Mouse (Mus musculus) embryonic facial prominence, embryonic 11.5 days (tissue): ENCODE measurements at regions not wholly inside any gene's neighbourhood (a gene's known extent, or its start where the extent isn't known, plus 50 kb on each side); places are given as distances from the start of the nearest gene placed in this dataset.

Experiments used
- ATAC-seq: fragments of 200-750 bp; cut with Nextera tagmentation; replicated peaks from 2 replicates; pipeline ENCODE4 v1.8.0; 2017; ENCODE audit warnings: low read depth; ENCODE audit not compliant: insufficient number of reproducible peaks, low FRiP score, low TSS enrichment
- DNase-seq: peaks from one replicate; pipeline ENCODE4 v3.0.0-alpha.2; 2015; ENCODE audit warnings: low spot score
- H3K27ac ChIP-seq: fragments of 300-500 bp; sonication (generic); replicated peaks from 2 replicates; pipeline ENCODE4 v1.5.1; 2014; ENCODE audit warnings: mild to moderate bottlenecking, low read depth, low read length, control low read depth
- H3K27me3 ChIP-seq: fragments of 300-500 bp; sonication (generic); 2 replicates; pipeline ENCODE4 v1.6.1; 2014; ENCODE audit warnings: mild to moderate bottlenecking, low read length, moderate library complexity, mixed read lengths; ENCODE audit not compliant: control insufficient read depth, insufficient read depth
- H3K36me3 ChIP-seq: fragments of 300-500 bp; sonication (generic); replicated peaks from 2 replicates; pipeline ENCODE4 v1.6.1; 2014; ENCODE audit warnings: low read depth, mild to moderate bottlenecking, low read length, moderate library complexity, mixed read lengths; ENCODE audit not compliant: control insufficient read depth, insufficient read depth
- H3K4me1 ChIP-seq: fragments of 300-500 bp; sonication (generic); 2 replicates; pipeline ENCODE4 v1.6.1; 2014; ENCODE audit warnings: low read length, mixed read lengths; ENCODE audit not compliant: control insufficient read depth, insufficient read depth
- H3K4me2 ChIP-seq: fragments of 300-500 bp; sonication (generic); 2 replicates; pipeline ENCODE4 v1.6.1; 2014; ENCODE audit warnings: low read depth, mild to moderate bottlenecking, control low read depth, low read length, moderate library complexity
- H3K4me3 ChIP-seq: fragments of 300-500 bp; sonication (generic); 2 replicates; pipeline ENCODE4 v1.5.1; 2014; ENCODE audit warnings: low read depth, low read length, control low read depth
- H3K9ac ChIP-seq: fragments of 300-500 bp; sonication (generic); replicated peaks from 2 replicates; pipeline ENCODE4 v1.6.1; 2014; ENCODE audit warnings: mild to moderate bottlenecking, control low read depth, low read length
- H3K9me3 ChIP-seq: fragments of 300-500 bp; sonication (generic); replicated peaks from 2 replicates; pipeline ENCODE4 v1.6.1; 2016; ENCODE audit warnings: mild to moderate bottlenecking, low read length, inconsistent platforms, mixed read lengths; ENCODE audit not compliant: control insufficient read depth
- WGBS: fragments of 180-500 bp; shearing (Covaris S2); extraction: QIAGEN DNeasy Blood & Tissue Kit; methylation state at CpG from one replicate; pipeline ENCODE4 v1.1.7; 2014; 5-methylcytosine and 5-hydroxymethylcytosine counted together

DNA sequence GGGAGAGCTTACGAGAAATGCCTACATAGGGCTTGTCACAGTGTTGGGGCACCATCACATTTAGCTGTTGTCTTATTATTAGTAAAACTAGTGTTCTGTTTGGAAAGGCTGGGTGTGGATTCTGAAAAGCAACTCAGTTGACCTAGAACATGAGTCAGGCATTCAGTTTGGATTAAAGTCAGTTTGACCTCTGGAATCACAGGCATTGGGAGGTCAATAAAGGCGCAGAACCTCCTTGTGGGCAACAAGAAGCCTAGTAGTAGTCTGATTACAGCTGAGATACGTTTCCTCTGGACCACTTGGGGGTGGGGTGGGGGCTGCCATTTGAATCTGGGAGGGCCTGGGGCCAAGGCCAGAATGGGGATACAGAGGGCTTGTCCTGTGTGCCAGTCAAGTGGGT lies 52.1 kb upstream of the Map3k1 start:
- H3K4me3 ChIP-seq: no peak overlapping the region
- DNase-seq (no peak), ATAC-seq (no peak)
- H3K4me2 ChIP-seq: no peak overlapping the region
- H3K9me3 ChIP-seq: no peaks in the 10 kb centered on the region
- WGBS: 61% methylated on average over 3 of the region's 3 CpGs
- H3K9ac ChIP-seq: no peak overlapping the region
- H3K4me1 ChIP-seq: no peaks in the 10 kb centered on the region
- no peaks in the 10 kb centered on the region for H3K27me3 ChIP-seq
- H3K36me3 ChIP-seq: no peaks in the 10 kb centered on the region
- no peak overlapping the region for H3K27ac ChIP-seq

DNA sequence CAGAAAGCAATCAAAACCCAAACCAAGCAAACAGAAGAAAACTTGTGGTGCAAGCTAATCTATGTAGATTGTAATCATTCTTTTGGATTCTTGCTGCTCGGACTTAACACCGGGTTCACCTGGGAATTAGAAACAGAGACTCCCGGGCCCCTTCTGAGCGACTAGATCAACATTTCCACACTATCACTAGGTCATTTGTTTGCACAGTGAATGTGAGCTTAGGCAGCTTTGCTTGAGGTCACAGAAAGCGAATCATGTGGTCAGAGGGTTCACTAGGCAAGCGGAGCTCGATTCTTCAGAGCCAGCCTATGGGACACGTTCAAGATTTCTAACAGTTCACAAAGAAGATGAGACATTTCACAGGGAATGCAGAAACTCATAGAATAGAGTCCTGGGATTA lies 53.5 kb upstream of the Map3k1 start:
- no peaks in the 10 kb centered on the region for H3K36me3 ChIP-seq
- 56% methylated on average over 8 of the region's 8 CpGs for WGBS
- ATAC-seq (no peak), DNase-seq (no peak)
- H3K27ac ChIP-seq: no peak overlapping the region
- H3K9me3 ChIP-seq: no peaks in the 10 kb centered on the region
- no peak overlapping the region for H3K4me2 ChIP-seq
- H3K9ac ChIP-seq: no peak overlapping the region
- no peaks in the 10 kb centered on the region for H3K4me1 ChIP-seq
- no peaks in the 10 kb centered on the region for H3K27me3 ChIP-seq
- H3K4me3 ChIP-seq: no peak overlapping the region

DNA sequence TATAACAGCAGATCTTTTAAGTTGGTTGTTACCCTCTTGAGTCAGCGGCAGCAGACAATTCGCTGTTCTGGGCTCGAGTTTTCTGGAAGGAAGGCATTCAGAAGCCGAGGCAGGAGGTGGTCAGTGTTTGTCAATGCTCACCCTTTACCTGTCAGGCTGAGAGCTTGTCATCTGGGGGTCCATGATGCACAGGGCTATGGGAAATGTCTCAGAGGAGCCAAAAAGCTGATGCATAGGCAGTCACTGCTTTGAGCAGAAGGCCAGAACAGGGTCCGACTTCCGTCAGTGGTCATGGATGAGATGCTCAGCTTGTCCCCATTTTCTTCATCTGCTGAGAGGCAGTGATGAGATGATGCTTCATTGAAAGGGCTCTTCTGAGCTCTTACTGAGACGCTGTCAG lies 57.2 kb upstream of the Map3k1 start:
- H3K27ac ChIP-seq: no peak overlapping the region
- H3K4me2 ChIP-seq: no peak overlapping the region
- no peaks in the 10 kb centered on the region for H3K36me3 ChIP-seq
- no peaks in the 10 kb centered on the region; the same call in 1 of the 2 replicates for H3K4me1 ChIP-seq
- H3K27me3 ChIP-seq: no peaks in the 10 kb centered on the region
- 93% methylated on average over 7 of the region's 7 CpGs for WGBS
- H3K9me3 ChIP-seq: no peaks in the 10 kb centered on the region
- no peak for ATAC-seq
- no peak overlapping the region for H3K4me3 ChIP-seq
- DNase-seq: no peak
- no peak overlapping the region for H3K9ac ChIP-seq

DNA sequence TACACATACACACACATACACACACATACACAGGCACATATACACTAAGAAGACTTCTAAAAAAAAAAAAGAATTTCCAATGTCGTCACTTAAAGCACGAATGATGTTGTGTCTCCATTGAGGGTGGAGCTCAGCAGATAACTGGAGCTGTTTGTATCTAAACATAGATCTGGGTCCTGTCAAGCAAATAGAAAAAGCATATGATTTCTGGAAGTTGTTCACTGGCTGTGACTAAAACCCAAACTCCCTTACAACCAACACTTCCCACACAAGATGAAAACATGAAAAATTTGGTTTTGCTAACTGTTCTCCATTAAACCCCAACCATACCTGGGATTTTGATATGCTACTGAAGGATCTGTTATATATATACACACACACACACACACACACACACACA lies 58.5 kb upstream of the Map3k1 start:
- DNase-seq: no peak
- WGBS: 94% methylated on average over 2 of the region's 2 CpGs
- H3K4me2 ChIP-seq: no peak overlapping the region
- no peak overlapping the region for H3K9ac ChIP-seq
- no peak overlapping the region for H3K4me3 ChIP-seq
- H3K9me3 ChIP-seq: no peaks in the 10 kb centered on the region
- no peak overlapping the region for H3K27ac ChIP-seq
- no peaks in the 10 kb centered on the region for H3K27me3 ChIP-seq
- no peaks in the 10 kb centered on the region for H3K36me3 ChIP-seq
- H3K4me1 ChIP-seq: no peaks in the 10 kb centered on the region; the same call in 1 of the 2 replicates
- no peak for ATAC-seq

DNA sequence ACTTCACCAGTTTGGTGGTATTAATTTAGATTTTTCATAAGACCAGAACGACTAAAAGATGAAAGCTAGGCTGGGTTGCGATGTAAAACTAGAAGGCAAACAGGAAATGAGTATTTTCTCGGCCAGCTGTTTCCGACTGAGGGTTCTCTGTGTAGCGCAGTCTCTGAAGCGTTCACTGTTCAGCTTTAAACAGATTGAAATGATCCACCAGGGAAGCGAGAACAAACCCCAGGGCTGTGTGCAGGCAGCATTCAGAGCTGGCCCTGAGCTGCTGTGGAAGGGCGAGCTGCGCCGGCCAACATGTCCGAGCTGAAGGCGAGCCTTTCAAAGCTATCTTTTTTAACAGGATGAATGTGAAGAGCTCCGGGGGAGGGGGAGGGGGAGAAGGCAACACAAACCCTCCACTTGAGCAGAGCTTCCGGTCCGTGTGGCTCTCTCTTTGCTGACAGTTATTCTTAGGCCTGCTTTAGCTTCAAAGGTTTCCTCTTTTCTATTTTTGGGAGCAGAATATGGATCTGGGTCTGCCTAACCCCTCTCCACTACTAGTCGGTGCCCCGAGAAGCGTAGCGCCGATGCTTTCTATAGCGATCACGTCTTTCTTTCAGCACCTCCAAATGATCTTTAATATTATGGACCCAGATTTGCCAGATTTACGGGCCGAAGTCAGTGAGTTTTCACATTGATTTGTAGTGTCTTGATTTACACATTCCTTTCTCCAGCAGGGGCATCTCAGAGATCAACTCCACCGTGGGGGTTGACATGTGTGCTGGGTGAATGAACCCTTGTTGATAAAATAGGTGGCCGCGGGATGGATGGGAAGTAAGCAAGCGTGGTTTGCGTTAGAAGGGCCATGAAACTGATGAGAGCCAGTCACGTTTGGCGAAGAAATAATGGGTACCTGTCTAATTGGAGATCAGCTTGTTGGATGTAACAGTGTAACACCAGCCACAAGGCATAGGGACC lies 59.3 kb upstream of the Map3k1 start:
- DNase-seq: peak; percentile 69
- Histone ChIP-seq H3K9ac (peak overlapping the region; percentile 39), H3K9me3 (no peaks in the 10 kb centered on the region), H3K4me3 (no peak overlapping the region), H3K36me3 (no peaks in the 10 kb centered on the region), H3K4me2 (peak overlapping the region; percentile 30), H3K4me1 (no peaks in the 10 kb centered on the region; the same call in 1 of the 2 replicates), H3K27me3 (no peaks in the 10 kb centered on the region), H3K27ac (peak overlapping the region; percentile 52; the same call in 1 of the 2 replicates)
- 27% methylated on average over 31 of the region's 31 CpGs for WGBS
- 0 out of 2 replicates have a peak, but pooled peaks have one; percentile 66 for ATAC-seq

DNA sequence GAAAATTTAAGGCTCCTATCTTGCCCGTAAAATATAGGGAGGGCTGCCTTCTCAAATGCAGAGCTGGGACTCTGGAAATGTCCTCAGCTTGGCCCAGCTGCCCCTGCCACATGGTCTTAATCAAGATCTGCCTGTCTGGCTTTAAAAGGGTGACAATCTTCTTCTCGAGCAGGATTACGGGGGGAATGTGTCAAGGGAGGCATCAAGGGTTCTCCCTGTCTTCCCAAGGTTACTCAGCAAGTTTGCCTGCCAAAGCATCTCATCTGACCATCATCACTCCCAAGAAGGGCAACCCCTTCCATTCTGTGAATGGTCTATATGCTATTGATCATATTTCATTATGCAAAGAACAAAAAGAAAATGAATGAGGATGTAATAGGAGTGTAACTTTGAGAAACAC lies 60.2 kb upstream of the Map3k1 start:
- no peak overlapping the region for H3K4me2 ChIP-seq
- H3K36me3 ChIP-seq: no peaks in the 10 kb centered on the region
- ATAC-seq: no peak
- no peaks in the 10 kb centered on the region for H3K9me3 ChIP-seq
- H3K4me1 ChIP-seq: no peaks in the 10 kb centered on the region; the same call in 1 of the 2 replicates
- DNase-seq: peak; percentile 26
- no peak overlapping the region for H3K9ac ChIP-seq
- no peak overlapping the region for H3K27ac ChIP-seq
- H3K27me3 ChIP-seq: no peaks in the 10 kb centered on the region
- WGBS: 15% methylated on average over 3 of the region's 3 CpGs
- H3K4me3 ChIP-seq: no peak overlapping the region

DNA sequence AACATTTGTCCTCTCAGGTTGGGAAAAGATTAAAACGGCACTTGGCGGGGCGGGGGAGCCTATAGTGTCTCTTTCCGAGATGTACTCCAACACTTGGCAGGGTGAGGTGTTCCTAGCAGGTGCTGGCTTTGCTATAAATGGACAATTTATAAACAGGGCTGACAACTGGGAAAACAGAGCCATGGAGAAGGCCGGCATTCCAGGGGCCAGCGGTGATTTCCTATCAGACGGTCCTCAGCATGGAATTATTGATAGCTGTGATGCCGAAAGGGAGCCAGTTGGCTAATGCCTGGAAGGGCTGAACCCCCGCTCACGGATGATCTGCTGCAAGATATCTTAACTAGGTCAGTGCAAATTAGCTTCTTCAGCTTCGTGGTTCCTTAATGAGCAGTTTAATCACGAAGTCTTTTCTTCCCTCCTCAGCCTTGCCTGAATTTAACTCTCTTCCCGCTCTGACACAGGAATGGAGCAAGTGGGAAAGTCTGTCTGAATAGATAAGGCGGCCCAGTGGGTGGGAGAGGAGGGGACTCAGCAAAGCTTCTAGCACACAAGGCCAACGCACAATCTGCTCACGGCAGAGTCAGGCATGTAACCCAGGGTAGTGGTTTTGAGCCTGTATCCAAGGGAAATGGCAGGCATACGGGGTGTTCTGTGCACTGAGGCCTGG lies 61.1 kb upstream of the Map3k1 start:
- ATAC-seq (no peak), DNase-seq (no peak)
- Histone ChIP-seq H3K9me3 (no peaks in the 10 kb centered on the region), H3K27me3 (no peaks in the 10 kb centered on the region), H3K4me2 (no peak overlapping the region), H3K27ac (no peak overlapping the region), H3K4me1 (no peaks in the 10 kb centered on the region; the same call in 1 of the 2 replicates), H3K36me3 (no peaks in the 10 kb centered on the region), H3K4me3 (no peak overlapping the region), H3K9ac (no peak overlapping the region)
- 52% methylated on average over 17 of the region's 17 CpGs for WGBS

DNA sequence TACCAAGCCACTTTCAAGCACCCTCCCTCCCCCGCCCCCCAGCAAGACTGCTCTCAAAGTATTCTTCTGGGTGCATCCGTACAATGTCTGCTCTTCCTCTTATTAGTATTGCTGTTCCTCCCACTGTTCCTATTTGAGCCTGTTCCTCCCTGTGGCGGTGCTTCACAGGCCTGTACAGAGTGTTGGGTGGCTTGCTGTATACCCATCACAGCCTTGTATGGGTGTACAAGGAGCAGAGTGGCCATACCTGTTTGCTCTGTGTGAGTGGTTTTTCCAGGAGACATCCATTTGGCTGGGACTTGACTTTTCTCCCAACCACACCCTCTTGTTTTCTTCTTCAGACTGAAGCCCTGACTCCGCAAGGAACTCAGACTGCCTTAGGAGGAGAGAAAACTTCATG lies 61.7 kb upstream of the Map3k1 start:
- ATAC-seq: no peak
- H3K27ac ChIP-seq: no peak overlapping the region
- H3K4me2 ChIP-seq: no peak overlapping the region
- no peak for DNase-seq
- H3K9ac ChIP-seq: no peak overlapping the region
- H3K27me3 ChIP-seq: no peaks in the 10 kb centered on the region
- H3K4me3 ChIP-seq: no peak overlapping the region
- H3K9me3 ChIP-seq: no peaks in the 10 kb centered on the region
- H3K4me1 ChIP-seq: no peaks in the 10 kb centered on the region; the same call in 1 of the 2 replicates
- WGBS: 86% methylated on average over 4 of the region's 4 CpGs
- H3K36me3 ChIP-seq: no peaks in the 10 kb centered on the region
